Mouse (Mus musculus) T-helper 17 cell (primary cell): ENCODE data around the gene Wif1.

Source experiments
- in situ Hi-C, 2 experiments: fragments of 300-600 bp; cut with MboI, MseI; formaldehyde crosslinking; loops; 1 replicate in 1 of 2; 2 replicates in 1 of 2; pipeline ENCODE4 v1.15.1; 2025; ENCODE audit warnings: high pct_unique_total_duplicates in 2 of 2

The Wif1 gene

GRCm38 (mm10) chr10:121033826-121034568 is at the start of gene Wif1:
Wif1 (plus strand) TSS chr10:121033960.
- in situ Hi-C loops, result no loop called here

- in situ Hi-C loops, result no loop called here
Measured at GRCm38 (mm10) chr10:121002135-121002534, 31.6 kb upstream of the Wif1 start.

GRCm38 (mm10) chr10:121011496-121011895 is 22.3 kb upstream of the Wif1 start:
- in situ Hi-C loops, result no loop called here

- in situ Hi-C loops, result no loop called here
Measured at GRCm38 (mm10) chr10:121016291-121016690, 17.5 kb upstream of the Wif1 start.

GRCm38 (mm10) chr10:121016711-121017503 is 16.9 kb upstream of the Wif1 start:
- in situ Hi-C loops, result no loop called here

- in situ Hi-C loops, result loop anchor here in 1 of 2 experiments (5.0 kb wide), 1 partner anchor 581 kb away; no protein-coding TSS in a partner anchor
Measured at GRCm38 (mm10) chr10:121022951-121023350, 10.8 kb upstream of the Wif1 start.

GRCm38 (mm10) chr10:121031802-121032201 is 2.0 kb upstream of the Wif1 start:
- in situ Hi-C loops, result no loop called here

- in situ Hi-C loops, result no loop called here
Measured at GRCm38 (mm10) chr10:121033128-121033791, 500 bp upstream of the Wif1 start.

- in situ Hi-C loops, result no loop called here
Measured at GRCm38 (mm10) chr10:121034569-121034947, 798 bp downstream of the Wif1 start.

- in situ Hi-C loops, result no loop called here
Measured at GRCm38 (mm10) chr10:121038556-121039284, 5.0 kb downstream of the Wif1 start.

- in situ Hi-C loops, result no loop called here
Measured at GRCm38 (mm10) chr10:121040911-121041310, 7.2 kb downstream of the Wif1 start.

GRCm38 (mm10) chr10:121047440-121047839 is 13.7 kb downstream of the Wif1 start:
- in situ Hi-C loops, result no loop called here

GRCm38 (mm10) chr10:121052076-121052475 is 18.3 kb downstream of the Wif1 start:
- in situ Hi-C loops, result no loop called here

GRCm38 (mm10) chr10:121055452-121056188 is 21.9 kb downstream of the Wif1 start:
- in situ Hi-C loops, result no loop called here

- in situ Hi-C loops, result no loop called here
Measured at GRCm38 (mm10) chr10:121056823-121057222, 23.1 kb downstream of the Wif1 start.

GRCm38 (mm10) chr10:121059043-121060003 is 25.6 kb downstream of the Wif1 start:
- in situ Hi-C loops, result loop anchor here in 1 of 2 experiments (10.0 kb wide), 1 partner anchor 1835 kb away; no protein-coding TSS in a partner anchor

GRCm38 (mm10) chr10:121061336-121061835 is 27.6 kb downstream of the Wif1 start:
- in situ Hi-C loops, result loop anchor here in 1 of 2 experiments (10.0 kb wide), 1 partner anchor 1833 kb away; no protein-coding TSS in a partner anchor

GRCm38 (mm10) chr10:121062704-121063103 is 28.9 kb downstream of the Wif1 start:
- in situ Hi-C loops, result loop anchor here in 1 of 2 experiments (10.0 kb wide), 1 partner anchor 1832 kb away; no protein-coding TSS in a partner anchor

GRCm38 (mm10) chr10:121067416-121067951 is 33.7 kb downstream of the Wif1 start:
- in situ Hi-C loops, result loop anchor here in 1 of 2 experiments (10.0 kb wide), 1 partner anchor 1827 kb away; no protein-coding TSS in a partner anchor
